Mouse (Mus musculus): Measurements from ENCODE around the gene Sgta. TPM values are rescaled to one million over a fixed set of nuclear protein-coding genes. Genes with fewer than 3 reads are reported as not detected.

Gene Sgta
- total and polyA plus RNA-seq, 3 experiments: 67.6 to 123 (median 104) TPM

GRCm38 (mm10) chr10:81072290-81072689 is 12.3 kb upstream of the Sgta start:
- Histone ChIP-seq H3K27me3 (replicated peaks) (peaks cover 14% of the 10 kb centered on the region), H3K27ac (ENCODE audit: insufficient read depth, low read depth) (no peak overlapping the region), H3K4me3 (replicated peaks in 1 of 3; ENCODE audit: low read depth in 2 of 3, low read length in 2 of 3, poor library complexity in 1 of 3) (no peak overlapping the region), H3K4me2 (ENCODE audit: insufficient read depth, low read depth, poor library complexity, severe bottlenecking) (no peak overlapping the region), H3K9ac (ENCODE audit: insufficient read depth, low read depth) (no peak overlapping the region), H3K36me3 (replicated peaks in 1 of 2; ENCODE audit: control insufficient read depth in 1 of 2, insufficient read depth in 1 of 2, low read length in 1 of 2) (peaks cover 40 to 61% of the 10 kb centered on the region in 2 experiments), H3K9me3 (replicated peaks; ENCODE audit: low read length) (peaks cover 3% of the 10 kb centered on the region), H3K4me1 (ENCODE audit: control insufficient read depth in 1 of 2, insufficient read depth in 2 of 2) (peaks cover 6 to 29% of the 10 kb centered on the region in 2 experiments), H3K79me2 (replicated peaks; ENCODE audit: control insufficient read depth, extremely low read depth, insufficient read depth, poor library complexity, severe bottlenecking) (peaks cover 19% of the 10 kb centered on the region)
- in situ Hi-C loops (cut with MboI; ENCODE audit: low pct_ligation_motif_present, low pct_unique_long_range_greater_than_20kb, low sequenced_read_pairs) (loop anchor here (10.0 kb wide), 1 partner anchor 103 kb away; the partner anchor contains the start of gene Eef2), dilution Hi-C loops (cut with MboI; ENCODE audit: extremely low pct_ligation_motif_present, extremely low pct_unique_long_range_greater_than_20kb, low sequenced_read_pairs) (no loop called here)
- no peak for DNase-seq (ENCODE audit: extremely low read depth)
- TF ChIP-seq ZNF384 (IDR thresholded peaks at IDR 0.05; ENCODE audit: low read depth, low read length): no peak
- TF ChIP-seq ZKSCAN1 (IDR thresholded peaks at IDR 0.05; ENCODE audit: borderline replicate concordance, low read depth, low read length): no peak
- TF ChIP-seq ELF1 (IDR thresholded peaks at IDR 0.05; ENCODE audit: low read depth, low read length): no peak
- no peak for TF ChIP-seq NELFE (IDR thresholded peaks at IDR 0.05; ENCODE audit: low read depth, low read length)
- TF ChIP-seq MXI1 (IDR thresholded peaks at IDR 0.05; ENCODE audit: low read depth, low read length): no peak
- no peak for TF ChIP-seq EP300 (IDR thresholded peaks at IDR 0.05; ENCODE audit: low read length)
- no peak for TF ChIP-seq E2F4 (IDR thresholded peaks at IDR 0.05; ENCODE audit: insufficient replicate concordance, low read depth, low read length)
- TF ChIP-seq SMC3 (IDR thresholded peaks at IDR 0.05; ENCODE audit: low read depth, low read length): no peak
- no peak for TF ChIP-seq KAT2A (IDR thresholded peaks at IDR 0.05; ENCODE audit: insufficient replicate concordance, low read length)
- TF ChIP-seq NRF1 (IDR thresholded peaks at IDR 0.05; ENCODE audit: low read depth, low read length): no peak
- no peak for TF ChIP-seq USF1 (IDR thresholded peaks at IDR 0.05; ENCODE audit: low read depth, low read length)
- no peak for TF ChIP-seq MEF2A (IDR thresholded peaks at IDR 0.05; ENCODE audit: borderline replicate concordance, low read depth, low read length)

GRCm38 (mm10) chr10:81069836-81070235 is 9.9 kb upstream of the Sgta start, which contains the start of gene Thop1:
Gene Thop1 (plus strand): TSS chr10:81070035.
- TF ChIP-seq NELFE (IDR thresholded peaks at IDR 0.05; ENCODE audit: low read depth, low read length) (peak; percentile 85; the same call in 1 of the 2 replicates), MAX (IDR thresholded peaks at IDR 0.05; ENCODE audit: low read length) (peak; percentile 73), SIN3A (IDR thresholded peaks at IDR 0.05; ENCODE audit: low read length) (peak; percentile 42; the same call in 1 of the 2 replicates), MEF2A (IDR thresholded peaks at IDR 0.05; ENCODE audit: borderline replicate concordance, low read depth, low read length) (0 out of 2 replicates have a peak, but pooled peaks have one; percentile 27), USF2 (conservative IDR thresholded peaks at IDR 0.05; ENCODE audit: low read depth, low read length) (no peak), MAFK (IDR thresholded peaks at IDR 0.05; ENCODE audit: insufficient replicate concordance, low read length) (no peak), NRF1 (IDR thresholded peaks at IDR 0.05; ENCODE audit: low read depth, low read length) (peak; percentile 97), CHD2 (IDR thresholded peaks at IDR 0.05; ENCODE audit: low read length) (no peak), JUN (IDR thresholded peaks at IDR 0.05; ENCODE audit: insufficient read depth, low read depth, low read length) (no peak), ETS1 (conservative IDR thresholded peaks at IDR 0.05; ENCODE audit: low read depth, low read length) (no peak), ELF1 (IDR thresholded peaks at IDR 0.05; ENCODE audit: low read depth, low read length) (peak; percentile 73), GABPA (IDR thresholded peaks at IDR 0.05; ENCODE audit: insufficient replicate concordance, low read depth, low read length) (no peak), MXI1 (IDR thresholded peaks at IDR 0.05; ENCODE audit: low read depth, low read length) (peak; percentile 85), POLR2A (IDR thresholded peaks at IDR 0.05; ENCODE audit: low read depth, low read length) (peak; percentile 96), RCOR1 (conservative IDR thresholded peaks at IDR 0.05; ENCODE audit: low read depth, low read length) (no peak), ZKSCAN1 (IDR thresholded peaks at IDR 0.05; ENCODE audit: borderline replicate concordance, low read depth, low read length) (no peak), TBP (conservative IDR thresholded peaks at IDR 0.05; ENCODE audit: low read depth, low read length) (peak; percentile 70; the same call in 1 of the 2 replicates), HCFC1 (IDR thresholded peaks at IDR 0.05; ENCODE audit: low read depth, low read length) (peak; percentile 72), ZMIZ1 (IDR thresholded peaks at IDR 0.05; ENCODE audit: low read depth, low read length) (peak; percentile 59), BHLHE40 (IDR thresholded peaks at IDR 0.05; ENCODE audit: low read depth, low read length) (0 out of 2 replicates have a peak, but pooled peaks have one; percentile 18), TCF12 (IDR thresholded peaks at IDR 0.05; ENCODE audit: low read depth, low read length) (peak; percentile 91), POLR2AphosphoS2 (IDR thresholded peaks at IDR 0.05; ENCODE audit: low read depth, low read length) (no peak), MAZ (IDR thresholded peaks at IDR 0.05; ENCODE audit: low read depth, low read length) (no peak), MYC (IDR thresholded peaks at IDR 0.05; ENCODE audit: low read depth, low read length) (peak; percentile 60; the same call in 1 of the 2 replicates)
- H3K4me1 ChIP-seq (ENCODE audit: control insufficient read depth in 1 of 2, insufficient read depth in 2 of 2): peaks cover 6 to 24% of the 10 kb centered on the region in 2 experiments
- dilution Hi-C loops (cut with MboI; ENCODE audit: extremely low pct_ligation_motif_present, extremely low pct_unique_long_range_greater_than_20kb, low sequenced_read_pairs) (no loop called here), in situ Hi-C loops (cut with MboI; ENCODE audit: low pct_ligation_motif_present, low pct_unique_long_range_greater_than_20kb, low sequenced_read_pairs) (loop anchor here (10.0 kb wide), 1 partner anchor 105 kb away; the partner anchor contains the start of gene Eef2)
- peaks cover 25% of the 10 kb centered on the region for H3K27me3 ChIP-seq (replicated peaks)
- H3K36me3 ChIP-seq (replicated peaks in 1 of 2; ENCODE audit: control insufficient read depth in 1 of 2, insufficient read depth in 1 of 2, low read length in 1 of 2): peaks cover 22 to 37% of the 10 kb centered on the region in 2 experiments
- H3K9me3 ChIP-seq (replicated peaks; ENCODE audit: low read length): peaks cover 5% of the 10 kb centered on the region
- peaks cover 19% of the 10 kb centered on the region for H3K79me2 ChIP-seq (replicated peaks; ENCODE audit: control insufficient read depth, extremely low read depth, insufficient read depth, poor library complexity, severe bottlenecking)
- H3K9ac ChIP-seq (ENCODE audit: insufficient read depth, low read depth): peak within 1 kb of the TSS; percentile 76
- peak; percentile 100 for DNase-seq (ENCODE audit: extremely low read depth)
- peak within 1 kb of the TSS; percentile 67 to 77 (median 68) for H3K4me3 ChIP-seq (replicated peaks in 1 of 3; ENCODE audit: low read depth in 2 of 3, low read length in 2 of 3, poor library complexity in 1 of 3)
- H3K4me2 ChIP-seq (ENCODE audit: insufficient read depth, low read depth, poor library complexity, severe bottlenecking): peak within 1 kb of the TSS; percentile 97
- H3K27ac ChIP-seq (ENCODE audit: insufficient read depth, low read depth): no peak within 1 kb of the TSS

All from CH12.LX (cell line).